Mouse (Mus musculus): ENCODE data around the gene Coq10b.
"Not testable (repeated sequence)": the region's sequence is repeated elsewhere in the genome, so short reads cannot be mapped to it uniquely, and the experiment has no call there.

The Coq10b gene

DNA sequence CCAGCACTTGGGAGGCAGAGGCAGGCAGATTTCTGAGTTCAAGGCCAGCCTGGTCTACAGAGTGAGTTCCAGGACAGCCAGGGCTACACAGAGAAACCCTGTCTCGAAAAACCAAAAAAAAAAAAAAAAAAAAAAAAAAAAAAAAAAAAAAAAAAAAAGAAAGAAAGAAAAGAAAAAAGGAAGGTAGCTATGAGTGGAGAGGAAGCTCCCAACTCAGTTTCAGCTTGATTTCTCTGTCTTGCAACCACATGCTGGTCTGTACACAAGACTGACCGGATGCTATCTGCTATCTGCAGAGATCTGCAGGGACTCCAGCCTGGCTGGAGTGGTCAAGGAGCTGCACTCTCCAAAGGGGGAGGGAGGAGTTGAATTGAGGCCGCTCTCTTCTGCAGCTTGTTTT lies 5.8 kb downstream of the Coq10b start:
- DNase-seq = not testable (repeated sequence)

DNA sequence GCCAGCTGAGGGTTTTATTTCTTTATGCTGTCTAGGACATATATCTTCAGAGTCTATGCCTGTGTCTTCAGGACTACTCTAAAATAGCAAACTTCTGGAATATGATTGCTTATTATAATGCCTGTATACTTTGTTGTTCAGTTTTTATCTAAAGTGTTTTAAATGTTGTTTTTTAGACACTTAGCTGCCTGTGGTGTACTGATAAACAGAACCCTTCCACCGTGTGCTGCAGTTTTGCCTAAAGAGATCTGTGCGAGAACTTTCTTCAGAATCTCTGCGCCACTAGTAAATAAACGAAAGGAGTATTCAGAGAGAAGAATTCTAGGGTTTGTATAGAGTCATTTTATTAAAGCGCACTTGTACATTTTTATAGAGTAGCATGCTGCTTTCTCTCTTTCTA lies 8.5 kb downstream of the Coq10b start:
- no peak for DNase-seq

DNA sequence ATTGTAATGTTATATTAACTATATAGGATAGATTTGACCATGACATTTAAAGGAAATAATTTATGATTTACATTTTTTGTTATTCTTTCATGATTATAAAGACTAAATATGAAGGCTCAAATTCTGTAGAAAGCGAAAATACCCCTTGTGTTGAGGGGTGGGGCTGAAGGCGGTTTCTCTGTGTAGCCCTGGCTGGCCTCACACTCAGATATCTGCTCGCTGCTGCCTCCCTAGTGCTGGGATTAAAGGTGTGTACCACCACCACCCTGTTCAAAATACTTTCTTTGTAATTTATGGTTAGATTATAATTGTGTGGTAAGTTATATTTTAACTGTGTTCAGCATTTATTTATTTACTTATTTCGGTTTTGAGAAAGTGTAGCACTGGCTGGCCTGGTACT lies 9.2 kb downstream of the Coq10b start:
- no peak for DNase-seq

DNA sequence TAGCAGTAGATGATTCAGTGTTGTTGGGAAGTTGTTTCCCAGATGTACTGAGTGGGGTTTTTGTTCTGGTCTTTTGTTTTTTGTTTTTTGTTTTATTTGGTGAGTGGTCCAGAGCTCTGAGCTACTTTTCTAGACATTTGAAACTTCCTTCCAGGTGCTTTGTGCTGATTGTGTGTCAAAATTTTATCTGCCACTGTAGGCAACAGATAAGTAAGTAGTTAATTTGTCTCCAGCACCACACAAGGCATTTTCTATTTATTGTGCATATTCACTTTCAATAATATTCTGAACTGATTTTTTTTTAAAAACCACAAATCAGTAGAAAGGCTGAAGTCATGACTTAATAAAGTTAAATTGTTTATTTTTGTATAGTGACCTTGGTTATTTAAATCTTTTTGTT lies 19.8 kb downstream of the Coq10b start:
- DNase-seq = not testable (repeated sequence)

DNA sequence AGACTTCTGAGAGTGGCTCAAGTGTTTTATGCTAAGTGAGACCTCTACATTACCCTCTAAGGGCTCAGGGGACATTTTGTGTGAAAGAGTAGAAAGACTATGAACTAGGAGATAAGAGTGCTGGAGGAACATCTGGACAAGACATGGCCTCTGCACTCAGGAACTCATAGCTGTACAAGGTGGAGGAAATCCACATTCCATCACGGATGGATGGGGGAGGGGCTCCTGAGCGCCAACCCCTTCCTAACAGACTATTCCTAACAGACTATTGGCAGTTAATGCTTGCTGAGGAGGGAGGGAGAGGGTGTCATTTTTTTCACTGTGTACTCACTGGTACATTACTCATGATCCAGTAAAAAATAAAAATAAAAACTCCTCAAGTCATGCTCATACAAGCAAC lies 22.2 kb downstream of the Coq10b start:
- no peak for DNase-seq

DNA sequence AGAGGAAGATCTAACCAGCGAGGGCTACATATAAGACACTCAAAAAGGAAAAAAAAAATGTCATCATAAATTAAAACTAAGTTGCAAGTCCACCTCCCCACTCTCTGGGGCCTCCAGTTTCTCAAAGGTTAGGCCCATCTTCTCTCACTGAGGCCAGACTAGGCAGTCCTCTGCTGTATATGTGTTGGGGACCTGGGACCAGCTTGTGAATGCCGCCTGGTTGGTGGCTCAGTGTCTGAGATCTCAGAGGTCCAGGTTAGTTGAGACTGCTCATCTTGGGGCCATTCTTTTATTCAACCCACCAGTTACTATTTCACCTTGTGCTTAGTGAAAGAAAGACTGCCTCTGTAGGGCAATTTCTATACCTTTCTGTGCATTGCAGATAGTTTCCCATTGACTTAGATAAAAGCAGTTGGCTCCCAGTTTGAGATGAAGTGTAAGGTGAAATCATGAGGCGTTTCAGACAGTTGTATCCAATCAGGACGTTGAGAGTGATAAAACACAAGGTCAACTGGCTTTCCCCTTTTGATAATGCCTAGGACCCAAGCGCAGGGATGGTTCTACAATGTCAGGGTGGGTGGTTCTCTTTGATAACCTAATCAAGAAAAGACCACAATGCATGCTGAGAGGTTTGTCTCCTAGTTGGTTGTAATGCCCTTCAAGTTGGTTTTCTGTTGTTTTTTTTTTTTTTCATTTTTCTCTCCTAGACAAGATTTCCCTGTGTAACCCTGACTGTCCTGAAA lies 23.3 kb downstream of the Coq10b start:
- DNase-seq = no peak

DNA sequence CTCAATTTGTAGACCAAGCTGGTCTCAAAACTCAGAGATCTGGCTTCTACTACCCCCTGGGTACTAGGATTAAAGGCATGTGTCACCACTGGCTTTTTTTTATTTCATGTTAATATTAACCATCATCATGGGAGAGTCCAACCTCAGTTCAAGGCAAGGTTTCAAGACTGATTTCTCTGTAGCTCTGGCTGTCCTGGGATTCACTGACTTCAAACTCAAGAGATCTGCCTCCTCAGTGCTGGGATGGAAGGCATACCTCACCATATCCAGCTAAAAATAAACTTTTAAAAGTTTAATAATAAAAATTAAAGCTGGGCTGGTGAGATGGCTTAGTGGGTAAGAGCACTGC lies 23.8 kb downstream of the Coq10b start:
- no peak for DNase-seq

DNA sequence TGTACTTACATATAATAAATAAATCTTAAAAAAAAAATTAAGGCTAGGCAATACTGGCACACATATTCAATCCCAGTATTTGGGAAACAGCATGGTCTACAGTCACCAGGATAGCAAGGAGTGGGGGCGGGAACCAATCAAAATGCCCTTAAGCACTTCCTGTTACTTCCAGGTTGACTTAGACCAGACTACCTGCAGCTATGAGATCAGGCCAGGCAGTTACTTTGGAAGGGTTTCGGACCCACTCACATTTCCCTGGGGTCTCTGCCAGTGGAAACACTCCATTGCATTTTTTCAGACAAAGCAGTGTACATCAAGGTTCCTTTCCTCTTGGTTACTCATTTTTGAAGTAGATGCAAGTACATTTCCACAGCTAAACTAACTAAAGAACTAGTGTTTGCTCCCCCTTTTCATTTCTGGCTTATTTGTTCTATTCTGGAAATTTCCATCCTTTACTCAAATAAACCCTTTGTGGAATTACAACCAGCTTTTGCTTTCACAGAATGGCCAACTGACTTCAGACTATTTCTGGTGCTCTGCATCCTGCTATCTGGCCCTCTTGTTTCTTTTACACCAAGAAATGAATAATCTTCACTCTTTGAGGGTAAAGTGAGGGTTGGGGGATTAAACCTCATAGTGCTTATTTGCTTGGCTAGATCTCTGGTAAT lies 24.4 kb downstream of the Coq10b start:
- no peak for DNase-seq

DNA sequence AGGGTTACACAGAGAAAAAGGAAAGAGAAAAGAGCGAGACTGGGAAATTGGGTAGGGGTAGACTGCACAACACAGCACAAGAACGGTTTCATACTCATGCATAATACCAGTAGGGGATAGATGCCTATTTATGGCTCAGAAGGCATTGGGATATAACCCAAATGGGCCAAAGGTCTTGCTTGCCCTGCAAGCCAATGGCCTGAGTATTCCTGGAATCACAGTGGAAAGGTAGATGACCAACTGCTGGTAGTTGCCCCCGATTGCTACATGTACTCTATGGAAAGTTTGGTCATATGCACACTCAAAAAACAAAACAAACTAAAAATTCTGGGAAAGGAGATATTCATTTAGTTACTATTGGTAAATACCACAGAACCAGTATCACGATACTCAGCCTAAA lies 27.1 kb downstream of the Coq10b start:
- no peak for DNase-seq

DNA sequence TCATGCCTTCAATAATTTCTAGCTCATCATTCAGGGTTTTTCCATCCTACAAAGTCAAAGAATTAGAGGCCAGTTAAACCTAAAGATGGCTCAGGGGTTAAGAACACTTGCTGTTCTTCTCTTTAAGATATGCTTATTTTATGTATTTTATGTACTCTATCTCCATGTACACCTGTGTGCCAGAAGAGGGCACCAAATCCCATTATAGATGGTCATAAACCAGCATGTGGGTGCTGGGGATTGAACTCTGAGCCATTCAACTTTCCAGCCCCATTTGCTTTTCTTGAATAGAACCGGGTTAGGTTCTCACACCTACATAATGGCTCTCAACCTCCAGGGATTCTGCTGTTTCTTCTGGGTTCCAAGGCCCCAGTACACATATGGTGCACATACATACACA lies 29.5 kb downstream of the Coq10b start:
- DNase-seq = no peak

DNA sequence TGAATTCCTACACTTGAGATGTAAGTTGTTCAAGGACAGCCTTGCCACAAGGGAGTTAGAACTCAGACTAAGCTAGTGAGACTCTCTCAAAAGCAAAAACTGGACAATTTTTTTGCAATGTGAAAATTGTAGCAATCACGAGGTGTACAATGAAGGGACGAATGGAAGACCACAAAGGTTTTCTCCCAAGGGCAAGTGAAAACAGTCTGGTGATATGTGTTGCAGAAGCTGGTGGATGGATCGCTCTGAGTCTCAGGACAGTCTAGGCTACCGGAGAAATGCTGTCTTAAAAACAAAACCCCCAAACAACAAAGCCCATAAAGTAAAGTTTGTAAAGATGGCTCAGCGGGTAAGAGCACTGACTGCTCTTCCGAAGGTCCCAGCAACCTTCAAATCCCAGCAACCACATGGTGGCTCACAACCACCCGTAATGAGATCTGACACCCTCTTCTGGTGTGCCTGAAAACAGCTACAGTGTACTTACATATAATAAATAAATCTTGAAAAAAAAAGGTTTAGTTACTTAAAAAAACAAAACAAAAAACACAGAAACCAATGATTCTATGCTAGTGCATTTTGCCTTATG lies 33.3 kb downstream of the Coq10b start:
- no peak for DNase-seq

DNA sequence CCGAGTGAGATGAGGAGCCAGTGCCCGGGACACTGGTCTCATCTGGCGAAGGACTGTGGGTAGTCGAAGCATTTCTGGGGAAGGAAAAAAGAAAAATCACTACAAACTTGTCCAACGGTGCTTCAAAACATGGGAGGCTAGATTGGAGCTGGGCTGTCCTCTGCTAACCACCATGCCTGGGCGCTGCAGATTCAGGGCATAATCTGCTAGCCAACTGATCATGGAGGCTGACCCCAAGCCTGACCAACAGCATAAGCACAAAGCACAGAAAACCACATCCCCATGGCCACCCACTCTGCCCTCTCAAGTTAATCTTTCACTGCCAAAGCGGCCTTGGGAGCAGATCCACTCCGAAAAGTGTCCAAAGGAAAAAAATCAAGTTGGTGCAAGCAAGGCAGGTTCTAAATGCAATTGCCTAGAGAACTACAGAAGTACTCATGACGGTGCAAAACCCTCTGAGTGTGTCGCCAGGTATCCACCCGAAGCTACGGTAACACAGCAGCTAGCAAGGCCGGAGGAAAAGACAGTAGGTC lies 34.4 kb downstream of the Coq10b start:
- DNase-seq = no peak

DNA sequence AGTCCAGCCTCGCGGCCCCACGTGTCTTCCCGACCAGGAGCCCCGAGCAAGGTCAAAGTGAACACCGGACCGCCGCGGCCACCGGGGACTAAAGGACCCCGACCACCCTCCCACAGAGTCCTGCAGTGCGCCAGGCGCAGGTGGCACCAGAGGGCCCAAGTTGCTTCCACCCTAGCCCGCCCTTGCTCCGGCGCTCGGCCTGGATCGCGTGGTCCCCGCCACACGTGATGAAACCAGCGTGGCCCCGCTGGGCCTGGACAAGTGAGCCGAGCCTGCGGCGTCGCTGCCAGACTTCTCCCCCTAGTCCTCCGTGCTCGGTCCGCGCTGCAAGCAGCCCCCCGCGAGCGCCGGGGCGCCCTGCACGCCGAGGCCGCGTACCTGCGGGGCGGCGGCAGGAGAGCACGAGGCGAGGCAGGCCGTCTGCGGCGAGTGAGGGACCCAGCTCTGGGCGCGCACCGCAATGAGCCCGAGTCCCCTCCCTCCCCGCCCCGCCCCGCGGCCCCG lies 34.9 kb downstream of the Coq10b start:
- peak; percentile 71 for DNase-seq

DNA sequence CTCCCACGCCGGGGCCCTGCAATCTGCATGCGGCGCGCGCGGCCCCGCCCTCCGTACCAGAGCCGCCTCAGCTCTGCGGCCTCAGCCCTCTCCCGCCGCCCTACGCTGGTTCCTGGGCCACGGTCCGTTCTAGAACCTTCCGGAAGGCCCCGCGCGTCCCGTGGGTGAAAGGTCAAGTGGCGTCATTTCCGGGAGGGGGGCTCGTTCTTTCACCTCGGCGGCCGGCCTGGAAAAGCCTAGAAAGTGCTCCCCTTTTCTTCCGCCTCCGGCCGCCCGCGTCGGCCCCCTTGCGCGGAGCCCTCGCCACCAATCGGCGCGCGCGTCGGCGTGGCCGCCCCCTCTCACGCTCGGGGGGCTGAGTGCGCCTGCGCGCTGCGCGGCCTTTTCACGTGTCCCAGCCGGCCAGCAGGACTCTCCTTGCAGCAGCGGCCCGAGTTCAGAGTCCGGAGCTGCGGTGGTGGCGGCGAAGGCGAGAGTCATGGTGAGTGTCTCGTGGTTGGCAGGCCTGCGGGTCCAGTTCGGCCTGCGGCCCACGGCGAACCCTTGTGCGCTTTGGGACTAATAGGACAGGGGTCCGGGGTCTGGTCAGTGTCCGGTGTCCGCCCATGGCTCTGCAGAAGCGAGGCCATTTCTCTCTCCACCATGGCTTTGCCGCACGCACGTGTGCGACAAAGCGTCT lies 35.5 kb downstream of the Coq10b start, which contains the start of the genes Hspe1 and Hspd1:
Hspe1 (plus strand) TSS at position 201 of the 679 bp plus-strand sequence.
Hspd1 (minus strand) TSS at position 312 of the 679 bp plus-strand sequence.
- peak; percentile 98 for DNase-seq

DNA sequence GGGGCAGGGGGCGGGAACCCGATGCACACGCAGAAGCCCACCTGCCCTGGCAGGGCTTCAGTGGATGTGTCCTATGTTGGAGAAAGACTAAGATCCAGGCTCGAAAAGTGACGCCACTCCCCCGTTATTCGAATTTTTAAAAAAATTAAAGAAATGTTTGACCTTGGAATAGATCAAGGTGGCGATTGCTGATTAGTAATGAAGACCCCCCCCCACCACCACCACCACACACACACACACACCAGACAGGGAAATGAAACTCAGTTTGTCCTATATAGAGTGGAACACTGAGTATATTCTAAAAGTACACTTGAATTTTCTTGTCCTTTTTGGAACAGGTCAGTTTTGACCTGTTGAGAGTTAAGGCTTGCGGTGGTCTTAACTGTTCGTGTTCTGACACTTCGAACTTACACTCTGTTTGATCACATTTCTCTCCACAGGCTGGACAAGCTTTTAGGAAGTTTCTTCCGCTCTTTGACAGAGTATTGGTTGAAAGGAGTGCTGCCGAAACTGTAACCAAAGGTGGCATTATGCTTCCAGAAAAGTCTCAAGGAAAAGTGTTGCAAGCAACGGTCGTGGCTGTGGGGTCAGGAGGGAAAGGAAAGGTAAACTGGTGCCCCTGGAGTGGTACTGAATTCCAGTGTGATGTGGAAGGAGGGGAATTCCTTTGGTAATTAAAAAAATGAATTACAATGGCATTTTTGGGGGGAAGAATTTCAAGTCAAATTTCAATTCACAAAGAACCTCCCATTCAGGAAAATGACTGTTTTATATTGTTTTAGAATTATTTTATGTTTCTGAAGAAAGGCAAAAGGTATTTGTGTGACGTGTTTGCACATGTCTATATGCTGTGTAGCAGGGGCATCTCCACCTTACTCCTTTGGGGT lies 36.3 kb downstream of the Coq10b start:
- peak; percentile 13 for DNase-seq

DNA sequence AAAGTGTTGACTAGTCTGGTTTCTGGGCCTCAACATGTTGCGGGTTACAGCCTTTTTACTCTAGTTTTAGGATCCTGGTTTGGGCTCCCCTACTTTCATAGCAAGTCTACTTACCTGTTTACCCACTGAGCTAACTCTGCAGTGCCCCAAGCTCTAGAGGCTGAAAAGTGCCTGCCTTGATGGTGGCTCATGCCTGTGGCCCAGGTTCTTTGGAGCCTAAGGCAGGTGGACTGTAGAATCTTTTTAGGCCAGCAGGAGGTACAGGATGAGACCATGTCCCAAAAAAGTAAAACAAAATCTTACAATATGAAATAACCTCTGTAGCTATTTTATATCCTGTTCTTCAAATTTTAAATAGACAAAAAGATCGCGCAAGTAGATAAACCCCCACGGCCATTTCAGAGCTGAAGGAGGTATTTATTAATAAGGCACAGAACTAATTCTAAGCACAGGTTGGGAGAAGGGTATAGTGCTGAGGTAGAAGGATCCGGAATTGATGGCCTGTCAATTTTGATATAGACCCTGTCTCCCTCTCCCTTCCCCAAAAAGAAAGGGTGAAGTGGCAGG lies 37.0 kb downstream of the Coq10b start:
- DNase-seq = peak; percentile 15

DNA sequence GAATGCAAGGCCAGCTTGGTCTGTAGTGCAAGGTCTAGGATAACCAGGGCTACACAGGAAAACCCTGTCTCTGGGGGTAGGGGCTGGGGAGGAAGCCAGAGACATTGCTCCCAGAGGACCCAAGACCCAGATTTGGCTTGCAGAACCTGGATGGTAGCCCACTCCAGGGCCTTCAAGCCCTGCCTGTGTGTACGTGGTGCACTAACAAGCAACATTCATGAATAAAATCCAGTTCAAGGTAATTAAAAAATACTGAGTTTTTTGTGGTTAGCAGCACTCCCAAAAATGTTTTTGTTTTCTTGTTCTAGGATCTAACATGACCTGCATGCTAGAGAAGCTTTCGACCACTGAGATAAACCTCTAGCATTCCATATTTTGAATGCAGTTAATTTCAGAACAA lies 39.5 kb downstream of the Coq10b start:
- no peak for DNase-seq

DNA sequence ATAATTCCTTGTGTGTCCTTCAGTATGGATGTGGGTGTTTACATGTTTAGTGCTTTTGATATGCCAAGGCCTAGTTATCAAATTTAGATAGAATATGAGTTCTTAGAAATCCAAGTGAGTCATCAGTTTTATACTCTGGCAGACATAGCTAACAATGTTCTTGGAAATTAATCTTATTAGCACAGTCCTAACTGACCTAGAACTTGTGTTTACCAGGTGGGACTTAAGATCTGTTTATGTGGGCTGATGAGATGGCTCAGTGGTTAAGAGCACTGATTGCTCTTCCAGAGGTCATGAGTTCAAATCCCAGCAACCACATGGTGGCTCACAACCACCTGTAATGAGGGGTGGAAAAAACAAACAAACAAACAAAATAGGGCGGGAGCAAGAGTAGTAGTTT lies 39.9 kb downstream of the Coq10b start:
- no peak for DNase-seq

DNA sequence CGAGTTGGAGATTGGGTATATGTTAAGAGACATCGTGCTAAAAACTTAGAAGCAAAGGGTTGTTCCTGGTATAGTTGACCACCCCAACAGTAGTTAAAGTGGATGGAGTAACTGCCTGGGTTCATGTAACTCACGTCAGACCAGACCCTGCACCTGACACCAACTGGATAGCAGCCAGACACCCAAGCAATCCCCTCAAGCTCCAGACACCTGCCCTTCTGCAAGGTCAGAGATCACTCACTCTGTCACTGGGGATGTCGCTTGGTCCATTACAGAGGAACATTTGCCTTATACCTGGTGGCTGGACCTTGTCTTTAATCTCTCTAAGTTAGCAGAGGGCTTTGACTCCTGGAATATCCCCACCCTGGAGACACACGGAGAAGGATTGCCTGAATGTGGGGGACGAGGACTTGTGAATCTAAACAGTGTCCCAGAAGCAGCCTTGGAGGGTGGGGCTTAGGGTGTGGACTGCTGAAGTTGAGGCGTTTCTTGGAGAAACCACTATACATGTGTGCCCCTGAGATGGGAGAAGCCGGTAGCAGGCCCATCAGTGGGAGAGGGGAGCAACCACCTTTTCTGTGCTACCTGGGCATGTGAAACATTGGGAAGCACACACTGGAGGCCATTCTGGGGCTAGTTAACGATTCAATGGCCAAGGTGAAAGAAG lies 54.5 kb downstream of the Coq10b start:
- DNase-seq = no peak

DNA sequence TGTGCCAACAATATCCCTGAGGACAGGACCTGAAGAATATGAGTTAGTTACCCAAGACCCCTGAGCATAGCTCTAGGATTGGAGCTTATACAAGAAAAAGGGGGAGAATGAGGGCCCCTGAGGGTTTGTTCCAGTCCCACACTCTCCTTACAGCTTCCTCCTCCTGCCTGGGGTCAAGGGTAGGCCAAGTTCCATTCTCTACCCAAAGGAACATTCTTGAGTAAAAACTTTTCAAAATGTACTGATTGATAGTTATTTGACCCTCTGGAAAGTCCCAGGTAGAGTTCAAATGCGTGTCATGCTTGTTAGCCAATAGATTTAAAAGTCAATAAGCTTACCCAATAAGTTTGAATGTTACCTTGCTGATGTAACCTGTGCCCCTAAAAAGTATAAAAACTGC lies 55.1 kb downstream of the Coq10b start:
- DNase-seq = no peak

DNA sequence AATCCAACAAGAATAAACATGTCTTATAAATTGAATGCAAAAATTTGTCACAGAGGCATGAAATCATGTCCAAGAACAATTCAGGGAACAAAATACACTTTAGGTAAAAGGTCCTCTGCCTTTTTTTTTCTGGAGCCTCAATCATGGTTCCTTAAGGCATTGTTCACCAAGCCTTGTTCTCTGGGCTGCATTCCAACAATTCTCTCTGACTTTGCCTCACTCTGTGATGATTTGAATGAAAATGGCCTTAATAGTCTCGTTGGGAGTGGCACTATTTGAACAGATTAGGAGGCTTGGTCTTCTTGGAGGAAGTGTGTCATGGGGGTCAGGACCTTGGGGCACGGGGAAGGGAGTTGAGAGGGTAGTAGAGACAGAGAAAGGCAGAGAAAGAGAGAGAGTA lies 55.9 kb downstream of the Coq10b start:
- no peak for DNase-seq
